Comparison of ENCODE assay signal across 14 mouse cellular contexts in genomic region chr15:69483096-69483495, GRCm38 (mm10).
"Had no signal": no experiment of that assay in that cellular context is flagged by ENCODE, and none has a peak within 500 bp of the region (broad histone marks: within the 10 kb centered on the region; RNA-seq: fewer than 3 reads in every experiment).

No protein-coding gene starts in this region.

- H3K27me3 ChIP-seq: neural tube, embryonic 13.5 days; neural tube, embryonic 15.5 days; stomach, embryonic 15.5 days had no signal

- DNase-seq: right cerebral cortex, adult 18-20 months; right cerebral cortex, postnatal 14 days; right cerebral cortex, postnatal 25 days; right cerebral cortex, postnatal 4 days; spleen, adult 18-20 months; thymus, adult 18-20 months; thymus, postnatal 14 days; thymus, postnatal 25 days; thymus, postnatal 36 days; thymus, postnatal 4 days had no signal

- H3K36me3 ChIP-seq: neural tube, embryonic 13.5 days; neural tube, embryonic 15.5 days; stomach, embryonic 15.5 days had no signal

- H3K4me1 ChIP-seq: neural tube, embryonic 13.5 days; neural tube, embryonic 15.5 days; stomach, embryonic 15.5 days had no signal

- H3K27ac ChIP-seq: neural tube, embryonic 13.5 days; neural tube, embryonic 15.5 days; stomach, embryonic 15.5 days; stomach, postnatal 0 days had no signal

- H3K4me3 ChIP-seq: neural tube, embryonic 13.5 days; neural tube, embryonic 15.5 days; stomach, embryonic 15.5 days had no signal
